Comparison of ENCODE assay signal across 8 mouse cellular contexts in the genomic region with DNA sequence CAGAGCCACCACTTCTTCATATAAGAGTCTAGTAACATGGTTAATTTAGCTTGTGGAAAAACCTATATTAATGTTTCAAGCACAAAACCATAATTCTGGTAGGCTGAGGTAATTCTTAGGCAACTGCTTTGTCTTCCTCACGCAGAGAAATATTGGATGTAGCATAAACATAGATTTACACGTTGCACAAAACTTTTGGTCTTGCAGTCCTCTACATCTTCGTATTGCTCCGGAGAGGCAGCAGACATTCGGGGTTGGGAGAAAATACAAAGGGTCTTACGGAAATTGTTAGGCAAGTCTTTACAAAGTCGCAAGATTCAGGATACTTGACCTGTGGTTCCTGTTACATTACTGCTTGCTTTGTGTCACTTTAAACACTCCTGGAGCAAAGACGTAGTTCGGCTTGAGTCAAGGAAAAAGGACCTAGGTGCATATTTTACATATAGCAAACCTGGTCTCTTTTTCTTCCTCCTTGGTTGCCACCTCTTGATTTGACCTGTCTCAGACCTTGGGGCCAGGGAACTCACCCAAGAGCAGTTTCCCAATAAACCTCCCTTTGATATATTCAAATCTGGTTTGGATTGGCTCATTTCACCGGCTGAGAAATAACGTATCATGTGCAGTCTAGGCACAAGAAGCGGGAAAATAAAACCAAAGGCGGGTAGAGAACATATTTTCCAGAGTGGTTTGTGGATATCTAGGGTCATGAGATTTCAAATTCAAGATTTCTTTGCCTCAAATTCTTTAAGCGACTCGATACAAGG. TPM values are rescaled to one million over a fixed set of nuclear protein-coding genes. Genes with fewer than 3 reads are reported as not detected.
DNase-seq lines count a peak whose midpoint lies in the region; ATAC-seq lines count a peak whose summit lies in the region.

No protein-coding gene starts in this region.

- under 1% methylated on average over 15 of the region's 15 CpGs for WGBS in forebrain, embryonic 14.5 days
- under 1% methylated on average over 15 of the region's 15 CpGs for WGBS in liver, embryonic 13.5 days (ENCODE audit: insufficient replicate concordance)

- peak overlapping the region; percentile 95 for H3K27ac ChIP-seq in forebrain, embryonic 14.5 days (ENCODE audit: low read depth, low read length)
- peak overlapping the region; percentile 98 for H3K27ac ChIP-seq in liver, embryonic 13.5 days

- intact Hi-C loops in gastrocnemius, postnatal 36 days (cut with DNase I) = no loop called here

- H3K9ac ChIP-seq in forebrain, embryonic 14.5 days (ENCODE audit: low read length) = peak overlapping the region; percentile 60
- H3K9ac ChIP-seq in liver, embryonic 13.5 days = peak overlapping the region; percentile 84

- H3K4me3 ChIP-seq in forebrain, embryonic 14.5 days (ENCODE audit: low read depth, low read length) = peak overlapping the region; percentile 43
- H3K4me3 ChIP-seq in liver, embryonic 13.5 days (replicated peaks) = peak overlapping the region; percentile 63

- H3K27me3 ChIP-seq in forebrain, embryonic 14.5 days (replicated peaks; ENCODE audit: control insufficient read depth, insufficient read depth, low read length) = no peaks in the 10 kb centered on the region
- no peaks in the 10 kb centered on the region for H3K27me3 ChIP-seq in liver, embryonic 13.5 days

- DNase-seq in layer of hippocampus, adult 9-11 months = peak; percentile 47
- DNase-seq in layer of hippocampus, postnatal 25 days (ENCODE audit: extremely low spot score in 1 of 2, low spot score in 1 of 2) = no peak
- peak; percentile 72 for DNase-seq in ZHBTc4 (ENCODE audit: low read depth, low spot score)
- DNase-seq in forebrain, embryonic 14.5 days (ENCODE audit: low spot score) = no peak
- peak; percentile 65 for DNase-seq in liver, embryonic 13.5 days
- DNase-seq in B cell, adult 2 months = no peak
- DNase-seq in gastrocnemius, postnatal 36 days = no peak
- DNase-seq in adrenal gland, adult 18-20 months (ENCODE audit: low spot score in 2 of 2) = no peak

- H3K4me1 ChIP-seq in forebrain, embryonic 14.5 days (ENCODE audit: control insufficient read depth, insufficient read depth, low read length) = peaks cover 26% of the 10 kb centered on the region
- peaks cover 48% of the 10 kb centered on the region for H3K4me1 ChIP-seq in liver, embryonic 13.5 days (replicated peaks)

- no peaks in the 10 kb centered on the region for H3K36me3 ChIP-seq in forebrain, embryonic 14.5 days (ENCODE audit: control insufficient read depth, insufficient read depth, low read length)
- no peaks in the 10 kb centered on the region for H3K36me3 ChIP-seq in liver, embryonic 13.5 days

- no peak for ATAC-seq in forebrain, embryonic 14.5 days
- peak; percentile 28 for ATAC-seq in liver, embryonic 13.5 days (ENCODE audit: low read depth)

- H3K9me3 ChIP-seq in forebrain, embryonic 14.5 days (replicated peaks; ENCODE audit: control insufficient read depth, low read length) = no peaks in the 10 kb centered on the region
- H3K9me3 ChIP-seq in liver, embryonic 13.5 days (replicated peaks) = no peaks in the 10 kb centered on the region

- H3K4me2 ChIP-seq in forebrain, embryonic 14.5 days (ENCODE audit: low read length) = peak overlapping the region; percentile 59
- H3K4me2 ChIP-seq in liver, embryonic 13.5 days = peak overlapping the region; percentile 65

RNA-seq across cellular contexts. Expression of gene Hist1h3g, which starts 0.7 kb away (rescaled TPM):
- total RNA-seq in layer of hippocampus, postnatal 25 days (2021) = 1 to 10 TPM; 3.6 to 5.7 TPM
- 2.2 and 5.3 TPM in 2 replicates for polyA plus RNA-seq in forebrain, embryonic 14.5 days (2014; fragmentation: Nextera tagmentation; extraction: Ambion mirVana)
- 10.3 and 17.1 TPM in 2 replicates for polyA plus RNA-seq in liver, embryonic 13.5 days (2015; fragmentation: Nextera tagmentation; extraction: Ambion mirVana)
- 1 to 10 TPM; 2.8 to 5.0 TPM for total RNA-seq in gastrocnemius, postnatal 36 days (2021)
- 1 to 10 TPM; 3.8 to 4.7 TPM for total RNA-seq in adrenal gland, adult 18-20 months (2021)

RNA-seq across cellular contexts. Expression of gene Hist1h2af, which starts 0.8 kb away (rescaled TPM):
- total RNA-seq in layer of hippocampus, postnatal 25 days (2021) = 10 to 100 TPM in 1 of 2 experiments, 1 to 10 TPM in 1; 7.8 to 12.2 TPM
- polyA plus RNA-seq in forebrain, embryonic 14.5 days (2014; fragmentation: Nextera tagmentation; extraction: Ambion mirVana) = 1.9 and 4.4 TPM in 2 replicates
- 7.7 and 13.6 TPM in 2 replicates for polyA plus RNA-seq in liver, embryonic 13.5 days (2015; fragmentation: Nextera tagmentation; extraction: Ambion mirVana)
- total RNA-seq in gastrocnemius, postnatal 36 days (2021) = 10 to 100 TPM in 1 of 2 experiments, 1 to 10 TPM in 1; 7.7 to 11.5 TPM
- total RNA-seq in adrenal gland, adult 18-20 months (2021) = 10 to 100 TPM in 1 of 2 experiments, 1 to 10 TPM in 1; 8.5 to 12.6 TPM

RNA-seq across cellular contexts. Expression of gene Hist1h4h, which starts 3.7 kb away (rescaled TPM):
- total RNA-seq in layer of hippocampus, postnatal 25 days (2021) = 100 to 1,000 TPM; 289 to 367 TPM
- polyA plus RNA-seq in forebrain, embryonic 14.5 days (2014; fragmentation: Nextera tagmentation; extraction: Ambion mirVana) = 4.3 and 7.1 TPM in 2 replicates
- polyA plus RNA-seq in liver, embryonic 13.5 days (2015; fragmentation: Nextera tagmentation; extraction: Ambion mirVana) = 3.8 and 5.9 TPM in 2 replicates
- total RNA-seq in gastrocnemius, postnatal 36 days (2021) = 100 to 1,000 TPM; 130 to 153 TPM
- total RNA-seq in adrenal gland, adult 18-20 months (2021) = 100 to 1,000 TPM; 400 to 445 TPM

RNA-seq across cellular contexts. Expression of gene Hist1h2bh, which starts 8.6 kb away (rescaled TPM):
- 1 to 10 TPM in 1 of 2 experiments, under 1 TPM in 1; 0.94 to 1.1 TPM for total RNA-seq in layer of hippocampus, postnatal 25 days (2021)
- 0.30 and 0.32 TPM in 2 replicates for polyA plus RNA-seq in forebrain, embryonic 14.5 days (2014; fragmentation: Nextera tagmentation; extraction: Ambion mirVana)
- polyA plus RNA-seq in liver, embryonic 13.5 days (2015; fragmentation: Nextera tagmentation; extraction: Ambion mirVana) = 1.7 TPM in 2 replicates
- 1 to 10 TPM; 1.7 to 2.1 TPM for total RNA-seq in gastrocnemius, postnatal 36 days (2021)
- total RNA-seq in adrenal gland, adult 18-20 months (2021) = 1 to 10 TPM; 1.8 to 2.2 TPM

RNA-seq across cellular contexts. Expression of gene Hist1h3f, which starts 9.3 kb away (rescaled TPM):
- 10 to 100 TPM; 15.7 to 16.5 TPM for total RNA-seq in layer of hippocampus, postnatal 25 days (2021)
- 0.62 and 0.89 TPM in 2 replicates for polyA plus RNA-seq in forebrain, embryonic 14.5 days (2014; fragmentation: Nextera tagmentation; extraction: Ambion mirVana)
- polyA plus RNA-seq in liver, embryonic 13.5 days (2015; fragmentation: Nextera tagmentation; extraction: Ambion mirVana) = 1.1 and 2.1 TPM in 2 replicates
- 1 to 10 TPM; 5.5 to 6.4 TPM for total RNA-seq in gastrocnemius, postnatal 36 days (2021)
- 10 to 100 TPM; 12.6 to 12.7 TPM for total RNA-seq in adrenal gland, adult 18-20 months (2021)

Comparison
In these comparisons a context has a peak if more than half of its experiments do, and no peak if none do; other contexts are left out.
1. DNase-seq: peak in layer of hippocampus, adult 9-11 months (single experiment), ZHBTc4 (single experiment) and liver, embryonic 13.5 days (single experiment); none in layer of hippocampus, postnatal 25 days (0 of 2), forebrain, embryonic 14.5 days (single experiment), B cell, adult 2 months (0 of 2), gastrocnemius, postnatal 36 days (0 of 2) and adrenal gland, adult 18-20 months (0 of 2).